Mouse (Mus musculus) C2C12 (cell line): ENCODE results near the gene Serpina12.

ENCODE experiments used
- CEBPB ChIP-seq: IDR thresholded peaks from one replicate; pipeline ENCODE4 v1.6.1; 2011; ENCODE audit warnings: low read depth, mild to moderate bottlenecking, control low read depth, moderate library complexity
- CTCF ChIP-seq: IDR thresholded peaks from one replicate; pipeline ENCODE4 v1.5.1; 2011; ENCODE audit not compliant: control insufficient read depth, insufficient read depth, insufficient read length
- FOSL1 ChIP-seq: IDR thresholded peaks from one replicate; pipeline ENCODE4 v1.8.0; 2011; ENCODE audit warnings: mild to moderate bottlenecking, low read length; ENCODE audit not compliant: poor library complexity, insufficient read depth, severe bottlenecking
- MAX ChIP-seq: IDR thresholded peaks from one replicate; pipeline ENCODE4 v1.6.1; 2011; ENCODE audit warnings: mild to moderate bottlenecking, control low read depth
- MYOD1 ChIP-seq: IDR thresholded peaks from one replicate; pipeline ENCODE4 v1.6.1; 2011; ENCODE audit warnings: low read depth; ENCODE audit not compliant: control insufficient read depth, insufficient read length
- MYOG ChIP-seq: IDR thresholded peaks from one replicate; pipeline ENCODE4 v1.6.1; 2011; ENCODE audit not compliant: control insufficient read depth, insufficient read length; ENCODE audit errors: extremely low read depth
- USF1 ChIP-seq: IDR thresholded peaks from one replicate; pipeline ENCODE4 v1.6.1; 2011; ENCODE audit warnings: low read depth, mild to moderate bottlenecking, control low read depth, moderate library complexity

- TF ChIP-seq MAX (no peak), CTCF (no peak), USF1 (no peak), CEBPB (no peak), MYOD1 (no peak), MYOG (no peak), FOSL1 (peak; percentile 36)
These were observed 43.6 kb downstream of the Serpina12 start for GRCm38 (mm10) chr12:104000594-104000993.
